Mouse (Mus musculus) NIH3T3 (cell line): ENCODE measurements at regions not wholly inside any gene's neighbourhood (a gene's known extent, or its start where the extent isn't known, plus 50 kb on each side); places are given as distances from the start of the nearest gene placed in this dataset.
"Not testable (repeated sequence)": the region's sequence is repeated elsewhere in the genome, so short reads cannot be mapped to it uniquely, and the experiment has no call there.

ENCODE experiments used
- DNase-seq: peaks from one replicate; pipeline ENCODE4 v3.0.0-alpha.2; 2012; ENCODE audit warnings: low read depth

- DNase-seq, result no peak
These were observed 232.2 kb downstream of the Utp18 start for GRCm38 (mm10) chr11:93653401-93653800.

GRCm38 (mm10) chr11:93651966-93652365, 233.6 kb downstream of the Utp18 start:
- DNase-seq, result not testable (repeated sequence)
